Mouse (Mus musculus): ENCODE results near the gene Olfr1410.

The Olfr1410 gene
- long read RNA-seq, experiment 1 = 0 reads
- long read RNA-seq, experiment 2 = 0 reads

DNA sequence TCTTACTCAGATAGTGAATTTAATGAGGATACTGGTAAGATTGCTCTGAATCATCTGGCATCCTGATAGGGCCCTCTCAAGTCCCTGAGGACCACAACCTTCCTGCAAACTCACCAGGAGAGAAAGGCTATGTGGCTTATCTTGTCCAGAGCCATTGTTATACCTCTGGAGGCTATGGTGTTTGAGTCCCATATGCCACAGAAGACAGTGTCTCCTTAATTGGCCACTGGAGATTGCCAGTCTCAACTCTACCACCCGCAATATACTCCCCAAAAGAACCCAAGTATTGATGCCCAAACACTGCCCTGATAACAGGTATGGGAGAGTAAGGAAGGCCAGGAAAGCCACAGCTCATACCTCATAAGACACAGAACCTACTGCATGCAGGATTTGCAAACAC lies at the start of gene Olfr1410:
Olfr1410 (plus strand) TSS at position 301 of the 400 bp plus-strand sequence.
- intact Hi-C loops (cut with DNase I) = loop anchor here (10.0 kb wide), 1 partner anchor 691 kb away; no protein-coding TSS in a partner anchor

- intact Hi-C loops (cut with DNase I) = no loop called here
Measured at GRCm38 (mm10) chr1:92571022-92571421, 34.6 kb upstream of the Olfr1410 start, which contains the start of gene Olfr1413. Gene Olfr1413 (plus strand): TSS chr1:92571322.

GRCm38 (mm10) chr1:92585479-92585878 lies 20.1 kb upstream of the Olfr1410 start, which contains the start of gene Olfr1412:
Gene Olfr1412 (plus strand): TSS chr1:92585779.
- intact Hi-C loops (cut with DNase I) = no loop called here

GRCm38 (mm10) chr1:92594111-92594510 lies 11.5 kb upstream of the Olfr1410 start, which contains the start of gene Olfr1411:
Gene Olfr1411 (plus strand): TSS chr1:92594411.
- intact Hi-C loops (cut with DNase I) = no loop called here

DNA sequence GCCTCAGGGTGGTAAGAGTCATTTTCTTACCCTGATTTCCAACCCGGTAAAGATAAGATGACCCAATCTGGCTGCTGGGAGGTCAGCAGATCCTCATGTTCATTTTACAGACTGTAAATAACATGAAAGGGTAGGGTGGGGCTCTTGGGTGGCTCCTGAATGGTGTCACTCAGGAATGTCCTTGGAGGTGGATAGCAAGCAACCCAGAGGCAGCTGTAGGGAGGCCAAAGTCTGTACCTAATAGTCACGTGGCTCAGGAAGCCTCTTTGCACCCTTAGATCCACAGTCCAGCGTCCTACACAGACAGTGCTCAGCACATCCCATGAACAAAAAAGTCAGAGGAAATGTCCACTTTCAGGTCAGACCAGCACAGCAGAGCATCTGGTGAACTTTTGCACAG lies 9.6 kb upstream of the Olfr1410 start:
- intact Hi-C loops (cut with DNase I) = no loop called here

- intact Hi-C loops (cut with DNase I) = loop anchor here (10.0 kb wide), 1 partner anchor 693 kb away; no protein-coding TSS in a partner anchor
Measured at GRCm38 (mm10) chr1:92607711-92608110, 2.1 kb downstream of the Olfr1410 start.

DNA sequence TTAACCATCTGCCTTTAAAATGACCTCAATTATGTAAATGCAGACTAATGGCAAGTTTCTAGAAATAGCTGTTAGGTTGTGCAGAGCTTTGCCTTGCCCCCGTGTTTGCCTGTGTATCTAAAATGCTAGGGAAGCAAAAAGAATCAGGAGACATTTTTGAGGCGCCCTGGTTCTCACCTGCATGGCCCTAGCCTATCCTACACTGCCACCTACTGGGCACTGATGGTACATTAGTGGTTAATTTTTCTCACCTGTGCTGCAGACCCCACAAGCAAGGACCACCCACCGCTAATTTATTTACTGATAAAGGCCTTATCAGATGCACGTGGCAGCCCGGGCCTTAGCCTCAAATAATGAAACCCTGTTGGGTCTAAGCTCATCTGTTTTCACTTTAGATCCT lies 5.4 kb downstream of the Olfr1410 start:
- intact Hi-C loops (cut with DNase I) = loop anchor here (1.0 to 10.0 kb wide), 2 partner anchors 90 to 224 kb away; partner anchors contain the start of gene Gpc1

GRCm38 (mm10) chr1:92613175-92613574 lies 7.6 kb downstream of the Olfr1410 start:
- intact Hi-C loops (cut with DNase I) = loop anchor here (10.0 kb wide), 1 partner anchor 222 kb away; the partner anchor contains the start of gene Gpc1

DNA sequence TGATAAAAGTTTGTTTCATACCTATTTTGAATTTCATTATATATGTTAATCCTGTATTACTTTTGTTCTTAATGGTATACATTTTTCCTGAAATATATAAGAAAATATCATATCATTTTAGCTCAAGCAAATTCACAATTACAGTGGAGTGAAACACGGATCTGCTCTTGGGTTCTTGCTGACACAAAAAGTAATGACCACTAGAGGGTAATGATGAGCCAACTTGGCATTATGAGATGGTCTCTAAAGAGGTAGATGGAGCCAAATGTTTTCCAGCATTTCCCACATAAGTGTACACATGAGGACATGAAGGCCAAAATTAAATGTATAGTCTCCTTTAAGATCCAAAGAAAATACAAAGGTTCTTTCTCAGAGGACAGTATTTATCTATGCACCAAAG lies 8.9 kb downstream of the Olfr1410 start:
- intact Hi-C loops (cut with DNase I) = loop anchor here (1.0 to 10.0 kb wide), 2 partner anchors 33 to 220 kb away; partner anchors contain the start of gene Gpc1

DNA sequence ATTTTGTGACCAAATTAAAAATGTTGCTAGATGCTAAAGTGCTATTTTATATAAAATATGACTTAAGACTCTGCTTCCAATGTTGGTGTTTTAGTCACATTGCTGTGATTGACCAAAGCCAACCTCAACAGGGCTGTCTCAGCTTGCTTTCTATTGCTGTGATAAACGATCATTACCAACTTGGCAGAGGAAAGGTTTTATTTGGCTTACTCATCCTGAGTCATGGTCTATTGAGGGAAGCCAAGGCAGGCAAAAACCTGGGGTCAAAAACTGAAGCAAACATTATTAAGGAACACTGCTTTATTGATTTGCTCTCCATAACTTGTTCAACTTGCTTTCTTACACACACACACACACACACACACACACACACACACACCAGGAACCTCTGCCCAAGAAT lies 10.5 kb downstream of the Olfr1410 start:
- intact Hi-C loops (cut with DNase I) = loop anchor here (10.0 kb wide), 1 partner anchor 219 kb away; the partner anchor contains the start of gene Gpc1

DNA sequence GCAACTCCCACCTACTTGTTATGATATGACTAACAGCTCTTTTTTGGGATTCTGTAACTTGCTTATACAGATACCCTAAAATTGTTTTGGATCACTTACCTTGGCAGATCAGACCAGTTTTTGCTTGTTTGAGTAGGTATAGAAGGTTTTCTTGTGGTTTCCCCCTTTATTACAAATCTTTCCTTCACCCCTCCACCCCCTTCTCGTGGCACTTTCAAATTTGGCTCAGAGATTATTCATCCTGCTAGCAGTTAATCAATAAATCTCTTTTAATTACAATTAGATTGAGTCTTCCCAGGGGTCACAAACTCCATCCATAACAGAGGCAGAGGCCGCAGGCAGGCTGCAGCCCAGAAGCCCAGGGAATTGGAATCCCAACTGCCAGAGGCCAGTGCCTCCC lies 11.9 kb downstream of the Olfr1410 start, which contains the start of gene Olfr12:
Olfr12 (plus strand) TSS at position 301 of the 400 bp plus-strand sequence.
- intact Hi-C loops (cut with DNase I) = loop anchor here (10.0 kb wide), 1 partner anchor 217 kb away; the partner anchor contains the start of gene Gpc1

GRCm38 (mm10) chr1:92618360-92618759 lies 12.8 kb downstream of the Olfr1410 start:
- intact Hi-C loops (cut with DNase I) = loop anchor here (10.0 kb wide), 1 partner anchor 216 kb away; the partner anchor contains the start of gene Gpc1

- intact Hi-C loops (cut with DNase I) = no loop called here
Measured at GRCm38 (mm10) chr1:92628227-92628626, 22.6 kb downstream of the Olfr1410 start.

GRCm38 (mm10) chr1:92632196-92632595 lies 26.6 kb downstream of the Olfr1410 start:
- intact Hi-C loops (cut with DNase I) = no loop called here

- intact Hi-C loops (cut with DNase I) = no loop called here
Measured at GRCm38 (mm10) chr1:92632948-92633347, 27.4 kb downstream of the Olfr1410 start.

DNA sequence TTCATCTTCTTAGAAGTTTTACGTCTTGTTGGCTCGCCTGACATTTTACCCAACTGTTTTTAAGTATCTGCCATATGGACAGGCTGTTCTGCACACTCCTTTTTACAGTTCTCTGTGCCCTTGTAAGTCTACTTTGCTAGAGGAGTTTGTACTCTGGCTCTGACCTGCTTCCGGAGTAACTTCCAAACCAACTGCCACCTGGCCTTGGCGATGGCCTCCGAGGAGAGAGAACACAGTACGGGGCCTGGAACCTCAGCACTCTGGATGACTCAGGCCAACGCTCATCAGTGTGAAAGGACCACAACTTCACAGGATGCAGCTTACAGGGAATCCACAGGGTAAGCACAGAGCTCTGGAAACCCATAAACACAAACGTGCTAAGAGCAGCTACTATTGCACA lies 28.1 kb downstream of the Olfr1410 start:
- intact Hi-C loops (cut with DNase I) = no loop called here

- intact Hi-C loops (cut with DNase I) = no loop called here
Measured at GRCm38 (mm10) chr1:92634569-92634968, 29.0 kb downstream of the Olfr1410 start.

DNA sequence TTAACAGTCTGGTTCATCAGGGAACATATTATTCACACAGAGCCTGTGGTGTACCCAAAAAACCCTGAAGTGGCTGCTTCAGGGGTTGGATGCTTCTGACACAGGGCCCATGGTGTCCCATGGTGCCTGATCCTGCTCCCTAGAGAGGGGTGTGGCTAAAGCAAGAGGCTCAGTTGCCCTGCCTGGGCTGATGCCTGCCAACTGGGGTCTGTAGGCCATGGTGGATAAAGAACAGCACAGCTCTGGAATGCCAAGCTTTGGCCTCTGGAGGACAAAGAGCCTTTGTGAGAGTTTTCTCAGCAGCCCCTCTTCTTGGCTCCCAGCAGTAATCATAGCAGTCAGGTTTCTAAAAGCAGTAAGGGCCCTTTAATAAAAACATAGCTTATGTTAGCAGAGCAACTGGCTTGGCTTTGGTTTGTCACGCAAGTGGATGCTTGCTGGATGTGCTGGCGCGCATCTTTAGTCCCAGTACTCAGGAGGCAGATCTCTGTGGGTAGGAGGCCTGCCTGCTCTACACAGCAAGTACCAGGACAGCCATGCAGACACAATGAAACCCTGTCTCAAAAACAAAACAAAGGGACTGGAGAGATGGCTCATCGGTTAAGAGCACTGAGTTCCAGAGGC lies 29.5 kb downstream of the Olfr1410 start:
- intact Hi-C loops (cut with DNase I) = no loop called here

- intact Hi-C loops (cut with DNase I) = no loop called here
Measured at GRCm38 (mm10) chr1:92636015-92636414, 30.4 kb downstream of the Olfr1410 start.

DNA sequence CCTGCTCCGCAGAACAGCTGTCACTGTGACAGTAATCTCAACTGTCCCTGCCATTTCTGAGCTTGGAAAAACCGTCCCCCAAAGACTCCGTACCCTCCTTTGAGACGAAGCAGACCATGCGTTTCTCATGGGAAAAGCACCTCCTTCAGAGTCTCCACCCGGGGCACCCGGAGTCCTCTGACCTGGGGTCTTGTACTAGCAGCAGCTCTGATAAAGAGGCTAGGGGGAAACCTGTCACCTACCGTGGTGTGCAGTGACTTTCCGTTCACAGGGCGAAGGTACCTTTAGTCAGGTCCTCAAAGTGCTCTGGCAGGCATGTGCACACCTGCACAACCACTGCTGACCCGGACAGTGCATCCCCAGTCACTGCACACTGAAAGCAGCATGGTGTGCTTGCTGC lies 31.1 kb downstream of the Olfr1410 start:
- intact Hi-C loops (cut with DNase I) = no loop called here

DNA sequence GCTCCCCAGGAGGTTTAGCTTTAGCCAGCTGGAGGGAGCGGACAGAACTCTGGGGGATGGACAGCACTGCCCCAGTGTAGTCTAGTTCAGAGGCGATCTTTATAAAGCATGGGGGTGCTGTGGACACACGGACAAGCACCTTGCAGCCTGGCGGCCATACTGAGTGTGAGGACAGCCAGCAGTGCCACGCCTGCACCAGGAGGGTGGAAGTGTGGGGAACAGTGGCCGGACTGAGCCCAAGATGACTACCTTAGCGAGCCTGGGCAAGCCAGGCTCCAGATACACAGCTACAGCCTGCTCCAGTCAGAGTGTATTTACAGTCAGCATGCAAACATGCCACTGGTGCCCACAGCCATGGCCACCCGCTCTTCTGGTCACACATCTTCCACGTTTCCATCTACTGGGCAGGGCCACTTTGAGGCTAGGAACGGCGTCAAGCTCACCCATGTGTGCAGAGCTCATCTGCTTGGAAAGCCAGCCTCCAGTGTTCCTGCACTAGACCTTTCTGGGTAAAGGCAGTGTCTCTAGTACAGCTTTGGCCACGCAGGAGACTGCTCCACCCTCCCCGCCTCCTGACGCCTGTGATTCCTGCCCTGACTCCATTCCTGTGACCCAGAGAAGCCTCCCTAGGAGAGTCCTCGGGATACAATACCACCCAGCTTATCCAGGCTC lies 32.1 kb downstream of the Olfr1410 start:
- intact Hi-C loops (cut with DNase I) = no loop called here

DNA sequence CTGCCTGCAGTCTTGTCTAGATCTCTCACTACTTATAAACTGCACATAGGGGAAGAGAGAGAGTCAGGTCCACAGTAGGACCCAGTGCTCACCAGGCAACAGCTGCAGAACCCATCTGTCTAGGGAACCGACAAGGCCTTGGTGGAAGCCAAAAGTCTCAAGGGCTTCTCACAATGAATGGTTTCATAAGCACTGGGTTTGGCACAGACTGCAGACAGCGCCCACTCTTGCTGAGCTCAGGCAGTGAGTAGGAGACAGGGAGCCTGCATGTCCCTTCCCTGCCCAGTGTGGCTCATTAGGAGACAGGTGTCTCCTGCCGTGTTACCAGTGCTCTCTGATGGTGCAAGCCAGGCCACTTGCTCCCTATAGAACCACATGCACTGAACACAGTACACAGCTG lies 32.6 kb downstream of the Olfr1410 start:
- intact Hi-C loops (cut with DNase I) = no loop called here

Measured in adrenal gland (tissue).